ENCODE assay signal across 8 mouse cellular contexts in the genomic region with DNA sequence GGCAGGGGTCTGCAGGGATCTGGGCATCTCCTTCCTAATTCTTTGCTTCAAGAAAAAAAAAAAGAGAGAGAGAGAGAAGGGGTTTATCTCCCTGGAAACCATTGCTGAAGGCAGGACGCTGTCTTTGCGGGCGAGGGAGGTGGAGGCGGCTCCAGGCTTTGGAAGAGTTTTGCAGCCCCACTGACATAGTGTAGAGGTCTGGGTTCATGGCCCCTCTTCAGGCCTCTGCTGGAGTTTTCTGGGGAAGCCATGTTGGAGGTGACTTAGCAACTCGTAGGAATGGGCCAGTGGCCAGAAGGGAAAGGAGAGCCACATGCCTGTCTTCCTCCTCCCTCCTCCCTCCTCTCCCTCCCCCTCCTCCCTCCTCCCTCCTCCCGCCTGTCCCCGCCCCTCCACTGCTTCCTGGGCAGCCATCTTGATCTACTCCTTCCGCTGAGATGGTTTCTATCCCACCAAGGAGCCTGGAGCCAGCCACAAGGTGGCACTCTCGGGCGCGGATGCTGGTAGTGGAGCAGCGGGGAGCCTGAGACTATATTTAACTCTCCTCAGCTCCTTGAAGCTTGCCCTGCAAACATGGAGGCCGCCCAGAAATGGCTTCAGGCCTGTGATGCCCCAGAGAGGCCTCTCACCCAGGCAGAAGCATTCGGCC. TPM values are rescaled to one million over a fixed set of nuclear protein-coding genes. Genes with fewer than 3 reads are reported as not detected.
DNase-seq lines count a peak whose midpoint lies in the region; ATAC-seq lines count a peak whose summit lies in the region.

No protein-coding gene starts in this region.

- H3K27ac ChIP-seq in hindbrain, embryonic 16.5 days (ENCODE audit: low read depth, low read length) = no peak overlapping the region

- H3K4me1 ChIP-seq in hindbrain, embryonic 16.5 days (ENCODE audit: control insufficient read depth, insufficient read depth, low read depth, low read length) = no peaks in the 10 kb centered on the region; the same call in 1 of the 2 replicates

- H3K9ac ChIP-seq in hindbrain, embryonic 16.5 days (ENCODE audit: low read depth, low read length) = no peak overlapping the region

- H3K27me3 ChIP-seq in hindbrain, embryonic 16.5 days (replicated peaks; ENCODE audit: control insufficient read depth, insufficient read depth, low read length) = no peaks in the 10 kb centered on the region

- DNase-seq in R1 (ENCODE audit: low read depth, low spot score) = peak; percentile 96
- DNase-seq in cerebellum, postnatal 36 days = peak; percentile 66 to 67
- peak; percentile 57 for DNase-seq in gastrocnemius, adult 18-20 months (ENCODE audit: low spot score)
- peak; percentile 83 for DNase-seq in left cerebral cortex, adult 11 months (ENCODE audit: low spot score)
- peak; percentile 94 for DNase-seq in lung, postnatal 36 days
- peak; percentile 87 for DNase-seq in right cerebral cortex, adult 18-20 months
- peak; percentile 56 for DNase-seq in urinary bladder, adult 2 months (ENCODE audit: low spot score)

- H3K9me3 ChIP-seq in hindbrain, embryonic 16.5 days (ENCODE audit: control insufficient read depth, low read length) = no peaks in the 10 kb centered on the region

- H3K36me3 ChIP-seq in hindbrain, embryonic 16.5 days (ENCODE audit: control insufficient read depth, insufficient read depth, low read length) = no peaks in the 10 kb centered on the region

- peak; percentile 84 for ATAC-seq in hindbrain, embryonic 16.5 days

- 23% methylated on average over 12 of the region's 14 CpGs for WGBS in hindbrain, embryonic 16.5 days

- no peak overlapping the region for H3K4me3 ChIP-seq in hindbrain, embryonic 16.5 days (ENCODE audit: low read length)

- H3K4me2 ChIP-seq in hindbrain, embryonic 16.5 days (ENCODE audit: low read length) = peak overlapping the region; percentile 27; the same call in 1 of the 2 replicates

RNA-seq across cellular contexts. Expression of a gene that starts 47.5 kb away (rescaled TPM):
- total RNA-seq in gastrocnemius, adult 18-20 months (2021) = 1 to 10 TPM; 1.0 to 2.4 TPM
- 4.5 and 6.6 TPM in 2 replicates for polyA plus RNA-seq in hindbrain, embryonic 16.5 days (2015; fragmentation: Nextera tagmentation; extraction: Ambion mirVana)
- 6.3 and 8.3 TPM in 2 replicates for polyA plus RNA-seq in urinary bladder, adult 2 months (2012; rRNA removed)
